Mouse (Mus musculus) forebrain, embryonic 11.5 days (tissue): Measurements from ENCODE around the gene Scn11a. TPM values are rescaled to one million over a fixed set of nuclear protein-coding genes. Genes with fewer than 3 reads are reported as not detected.

Experiments
- ATAC-seq: fragments of 200-750 bp; cut with Nextera tagmentation; replicated peaks from 2 replicates; pipeline ENCODE4 v1.8.0; 2017; ENCODE audit warnings: moderate TSS enrichment; ENCODE audit not compliant: low FRiP score
- DNase-seq: peaks from one replicate; pipeline ENCODE4 v3.0.0-alpha.2; 2017; ENCODE audit warnings: low spot score
- H3K27ac ChIP-seq: fragments of 300-500 bp; sonication (generic); 2 replicates; pipeline ENCODE4 v1.5.1; 2014; ENCODE audit warnings: low read depth, low read length
- H3K27me3 ChIP-seq: fragments of 300-500 bp; sonication (generic); 2 replicates; pipeline ENCODE4 v1.6.1; 2014; ENCODE audit warnings: mild to moderate bottlenecking, low read length, mixed read lengths; ENCODE audit not compliant: control insufficient read depth, insufficient read depth
- H3K36me3 ChIP-seq: fragments of 300-500 bp; sonication (generic); 2 replicates; pipeline ENCODE4 v1.6.1; 2014; ENCODE audit warnings: mild to moderate bottlenecking, low read length, moderate library complexity, mixed read lengths; ENCODE audit not compliant: control insufficient read depth, insufficient read depth
- H3K4me1 ChIP-seq: fragments of 300-500 bp; sonication (generic); replicated peaks from 2 replicates; pipeline ENCODE4 v1.6.1; 2014; ENCODE audit warnings: low read length, mixed read lengths; ENCODE audit not compliant: control insufficient read depth, insufficient read depth
- H3K4me2 ChIP-seq: fragments of 300-500 bp; sonication (generic); 2 replicates; pipeline ENCODE4 v1.6.1; 2014; ENCODE audit warnings: low read depth, mild to moderate bottlenecking, low read length, moderate library complexity, mixed read lengths; ENCODE audit not compliant: severe bottlenecking
- H3K4me3 ChIP-seq: fragments of 300-500 bp; sonication (generic); 2 replicates; pipeline ENCODE4 v1.5.1; 2014; ENCODE audit warnings: low read depth, low read length
- H3K9ac ChIP-seq: fragments of 300-500 bp; sonication (generic); 2 replicates; pipeline ENCODE4 v1.6.1; 2014; ENCODE audit warnings: low read length
- H3K9me3 ChIP-seq: fragments of 300-500 bp; sonication (generic); 2 replicates; pipeline ENCODE4 v1.6.1; 2016; ENCODE audit warnings: low read length, mixed read lengths; ENCODE audit not compliant: control insufficient read depth
- WGBS: fragments of 180-500 bp; shearing (Covaris S2); extraction: QIAGEN DNeasy Blood & Tissue Kit; methylation state at CpG from one replicate; pipeline ENCODE4 v1.1.7; 2014; 5-methylcytosine and 5-hydroxymethylcytosine counted together
- polyA plus RNA-seq: library from polyadenylated mRNA; unstranded; fragments of >200 nt; fragmentation: Nextera tagmentation; extraction: Ambion mirVana; gene quantifications from 2 replicates; pipeline ENCODE4 v1.2.1, GENCODE M21; 2014

Gene Scn11a
- polyA plus RNA-seq, 1 experiment from 2014 or later, result 1.5 TPM

DNA sequence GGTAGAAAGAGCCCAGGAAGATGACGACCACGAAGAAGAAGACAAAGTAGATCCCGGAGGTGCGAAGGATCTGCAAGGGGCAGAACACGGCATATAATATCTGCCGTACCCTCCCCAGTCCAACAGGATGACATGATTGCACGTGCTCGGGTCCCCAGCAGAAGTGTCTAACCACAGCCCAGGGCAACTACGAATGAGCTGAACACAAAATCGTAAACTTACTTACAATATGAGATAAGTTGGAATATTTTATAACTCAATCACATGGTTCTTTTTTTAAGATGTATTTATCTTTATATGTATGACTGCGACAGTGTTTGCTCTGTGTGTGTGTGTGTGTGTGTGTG is 20.8 kb downstream of the Scn11a start:
- H3K9me3 ChIP-seq, result no peaks in the 10 kb centered on the region
- H3K4me2 ChIP-seq, result peak overlapping the region; percentile 38; the same call in 1 of the 2 replicates
- WGBS, result 88% methylated on average over 11 of the region's 11 CpGs
- ATAC-seq, result no peak
- H3K36me3 ChIP-seq, result no peaks in the 10 kb centered on the region
- H3K9ac ChIP-seq, result peak overlapping the region; percentile 37
- no peaks in the 10 kb centered on the region for H3K27me3 ChIP-seq
- DNase-seq, result no peak
- H3K4me3 ChIP-seq, result no peak overlapping the region
- H3K4me1 ChIP-seq, result peaks cover 24% of the 10 kb centered on the region
- H3K27ac ChIP-seq, result peak overlapping the region; percentile 94

DNA sequence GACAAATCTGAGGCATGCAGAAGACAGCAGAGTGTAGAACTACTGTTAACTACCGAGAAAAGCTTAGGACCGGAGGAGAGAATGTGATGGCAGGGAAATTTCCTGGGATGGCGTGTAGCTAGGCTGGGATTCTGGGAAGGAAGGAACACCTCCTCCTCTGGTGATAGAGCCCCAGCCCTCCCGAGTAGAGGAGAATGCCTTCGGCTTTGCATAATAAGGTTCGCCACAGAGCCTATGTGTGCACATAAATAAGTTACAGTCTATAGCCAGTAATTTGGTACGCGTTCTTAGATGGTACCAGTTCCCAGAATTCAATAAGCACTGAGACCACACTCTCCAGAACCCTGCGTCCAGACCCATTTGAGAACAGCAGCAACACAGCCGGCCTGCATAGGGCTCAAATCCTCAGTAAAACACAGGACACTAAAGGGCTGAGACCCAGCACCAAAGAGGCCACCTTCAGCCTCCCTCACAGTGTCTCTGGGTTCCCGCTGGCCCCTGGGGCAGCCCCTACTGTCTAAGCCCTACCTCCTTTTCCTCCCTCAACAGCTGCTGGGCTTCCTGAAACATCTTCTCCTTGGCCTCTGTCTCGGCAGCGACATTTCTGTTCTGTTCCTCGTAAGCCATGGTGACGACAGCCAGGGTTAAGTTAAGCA is 21.3 kb downstream of the Scn11a start:
- no peaks in the 10 kb centered on the region for H3K36me3 ChIP-seq
- H3K4me3 ChIP-seq, result no peak overlapping the region
- peak; percentile 59 for DNase-seq
- H3K27me3 ChIP-seq, result no peaks in the 10 kb centered on the region
- peak overlapping the region; percentile 37 for H3K9ac ChIP-seq
- ATAC-seq, result peak; percentile 29
- peak overlapping the region; percentile 38 for H3K4me2 ChIP-seq
- H3K4me1 ChIP-seq, result peaks cover 24% of the 10 kb centered on the region
- H3K27ac ChIP-seq, result peak overlapping the region; percentile 94
- H3K9me3 ChIP-seq, result no peaks in the 10 kb centered on the region
- WGBS, result 41% methylated on average over 15 of the region's 15 CpGs

DNA sequence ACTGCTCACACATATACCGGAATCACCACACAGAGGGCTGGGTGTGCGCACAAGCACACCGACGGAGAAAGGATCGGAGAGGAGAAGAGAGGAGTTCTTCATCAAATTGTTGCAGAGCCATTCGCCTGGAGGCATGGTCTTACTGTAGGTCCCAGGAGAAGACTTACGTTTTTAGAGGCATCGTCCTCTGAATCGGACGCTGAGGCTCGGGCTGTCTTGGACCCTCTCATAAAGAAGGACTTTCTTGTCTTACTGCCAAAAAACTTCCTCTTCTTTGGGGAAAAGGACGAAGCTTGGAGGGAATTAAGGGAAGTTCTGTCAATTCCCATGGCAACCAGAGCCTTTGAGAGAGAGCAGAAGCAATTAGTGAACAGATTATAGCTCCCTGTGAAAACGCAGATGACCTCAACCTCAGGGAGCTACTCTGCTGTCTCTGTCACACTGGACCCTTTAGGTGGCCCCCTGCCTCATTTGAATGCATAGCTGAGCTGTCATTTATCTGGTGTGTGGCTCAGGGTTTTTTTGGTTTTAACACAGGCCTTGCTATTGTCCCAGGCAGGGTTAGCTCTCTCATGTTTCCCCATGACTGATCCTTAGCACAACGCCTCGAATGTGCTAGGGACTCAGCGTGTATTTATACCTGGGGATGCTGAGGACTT is 22.0 kb downstream of the Scn11a start:
- peak; percentile 92 for ATAC-seq
- Histone ChIP-seq H3K9ac (peak overlapping the region; percentile 40; the same call in 1 of the 2 replicates), H3K27me3 (no peaks in the 10 kb centered on the region), H3K9me3 (no peaks in the 10 kb centered on the region), H3K4me2 (peak overlapping the region; percentile 38), H3K4me3 (no peak overlapping the region; the same call in 1 of the 2 replicates), H3K27ac (peak overlapping the region; percentile 94), H3K4me1 (peaks cover 24% of the 10 kb centered on the region), H3K36me3 (no peaks in the 10 kb centered on the region)
- 23% methylated on average over 16 of the region's 16 CpGs for WGBS
- DNase-seq, result peak; percentile 79

- Histone ChIP-seq H3K27me3 (no peaks in the 10 kb centered on the region), H3K36me3 (no peaks in the 10 kb centered on the region), H3K27ac (no peak overlapping the region), H3K4me2 (no peak overlapping the region), H3K4me1 (peaks cover 24% of the 10 kb centered on the region), H3K9me3 (no peaks in the 10 kb centered on the region; the same call in 1 of the 2 replicates), H3K4me3 (no peak overlapping the region), H3K9ac (no peak overlapping the region)
- ATAC-seq (no peak), DNase-seq (no peak)
- 83% methylated on average over 6 of the region's 6 CpGs for WGBS
Measured at GRCm38 (mm10) chr9:119801460-119801859, 23.8 kb downstream of the Scn11a start.

DNA sequence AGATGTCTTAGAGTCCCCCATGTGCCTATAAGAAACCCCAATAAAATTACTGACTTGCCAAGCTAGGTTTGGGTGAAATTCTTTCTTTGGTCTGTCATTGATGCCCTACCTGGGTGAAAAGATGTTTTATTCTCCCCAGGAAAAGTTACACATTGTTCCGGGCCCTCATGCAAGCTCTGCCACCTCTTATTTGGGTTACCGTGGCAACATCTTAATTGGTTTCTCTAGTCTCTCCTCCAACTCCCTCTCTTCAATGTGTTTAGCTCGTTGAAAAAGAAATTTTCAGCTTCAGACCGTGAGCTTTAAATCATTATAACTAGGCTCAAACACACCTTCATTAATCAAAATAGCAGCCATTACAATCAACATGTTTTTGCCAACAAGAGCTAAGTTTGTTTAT is 28.5 kb downstream of the Scn11a start:
- no peak overlapping the region for H3K4me2 ChIP-seq
- DNase-seq (no peak), ATAC-seq (no peak)
- no peaks in the 10 kb centered on the region for H3K4me1 ChIP-seq
- H3K4me3 ChIP-seq, result no peak overlapping the region
- no peaks in the 10 kb centered on the region for H3K27me3 ChIP-seq
- whole genome bisulfite sequencing, result 45% methylated on average over 4 of the region's 4 CpGs
- H3K9ac ChIP-seq, result no peak overlapping the region
- no peaks in the 10 kb centered on the region; the same call in 1 of the 2 replicates for H3K9me3 ChIP-seq
- no peak overlapping the region for H3K27ac ChIP-seq
- no peaks in the 10 kb centered on the region for H3K36me3 ChIP-seq

GRCm38 (mm10) chr9:119795254-119795912 is 29.9 kb downstream of the Scn11a start:
- H3K9ac ChIP-seq, result no peak overlapping the region
- DNase-seq, result no peak
- H3K4me1 ChIP-seq, result no peaks in the 10 kb centered on the region
- no peaks in the 10 kb centered on the region for H3K36me3 ChIP-seq
- no peaks in the 10 kb centered on the region; the same call in 1 of the 2 replicates for H3K9me3 ChIP-seq
- no peak overlapping the region for H3K4me2 ChIP-seq
- ATAC-seq, result no peak
- no peaks in the 10 kb centered on the region for H3K27me3 ChIP-seq
- H3K27ac ChIP-seq, result no peak overlapping the region
- WGBS, result 88% methylated on average over 15 of the region's 15 CpGs
- H3K4me3 ChIP-seq, result no peak overlapping the region

DNA sequence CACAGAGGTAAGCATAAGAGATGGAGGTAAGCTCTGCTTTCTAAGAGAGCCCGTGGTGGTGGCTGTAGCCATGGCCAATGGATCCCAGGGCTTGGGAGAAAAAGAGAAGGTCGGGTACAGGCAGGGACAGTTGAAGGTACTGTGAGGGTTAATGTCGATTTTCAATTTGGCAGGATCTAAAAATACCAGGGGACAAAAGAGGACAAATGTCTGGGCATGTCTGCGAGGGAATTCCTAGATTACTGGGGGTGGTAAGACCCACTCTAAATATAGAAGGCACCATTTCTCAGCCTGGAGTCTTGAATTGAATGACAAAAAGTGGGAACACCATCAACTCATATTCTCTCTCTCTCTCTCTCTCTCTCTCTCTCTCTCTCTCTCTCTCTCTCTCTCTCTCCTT is 30.8 kb downstream of the Scn11a start:
- no peak overlapping the region for H3K27ac ChIP-seq
- ATAC-seq (no peak), DNase-seq (no peak)
- H3K4me1 ChIP-seq, result no peaks in the 10 kb centered on the region
- no peak overlapping the region for H3K4me3 ChIP-seq
- H3K4me2 ChIP-seq, result no peak overlapping the region
- H3K9ac ChIP-seq, result no peak overlapping the region
- no peaks in the 10 kb centered on the region for H3K27me3 ChIP-seq
- WGBS, result 80% methylated on average over 4 of the region's 4 CpGs
- H3K36me3 ChIP-seq, result no peaks in the 10 kb centered on the region
- no peaks in the 10 kb centered on the region; the same call in 1 of the 2 replicates for H3K9me3 ChIP-seq

GRCm38 (mm10) chr9:119792505-119792904 is 32.8 kb downstream of the Scn11a start:
- no peak overlapping the region for H3K4me3 ChIP-seq
- peak; percentile 68 for DNase-seq
- WGBS, result 55% methylated on average over 9 of the region's 9 CpGs
- H3K27ac ChIP-seq, result no peak overlapping the region
- ATAC-seq, result 0 out of 2 replicates have a peak, but pooled peaks have one; percentile 51
- no peak overlapping the region for H3K4me2 ChIP-seq
- H3K9me3 ChIP-seq, result no peaks in the 10 kb centered on the region; the same call in 1 of the 2 replicates
- no peaks in the 10 kb centered on the region for H3K27me3 ChIP-seq
- H3K4me1 ChIP-seq, result no peaks in the 10 kb centered on the region
- no peak overlapping the region for H3K9ac ChIP-seq
- no peaks in the 10 kb centered on the region for H3K36me3 ChIP-seq
